Mouse (Mus musculus): ENCODE results near the gene Gm10570. TPM values are rescaled to one million over a fixed set of nuclear protein-coding genes. Genes with fewer than 3 reads are reported as not detected.

Gene Gm10570
- polyA plus RNA-seq (2015; fragmentation: Nextera tagmentation; extraction: Ambion mirVana): not detected in 2 replicates

DNA sequence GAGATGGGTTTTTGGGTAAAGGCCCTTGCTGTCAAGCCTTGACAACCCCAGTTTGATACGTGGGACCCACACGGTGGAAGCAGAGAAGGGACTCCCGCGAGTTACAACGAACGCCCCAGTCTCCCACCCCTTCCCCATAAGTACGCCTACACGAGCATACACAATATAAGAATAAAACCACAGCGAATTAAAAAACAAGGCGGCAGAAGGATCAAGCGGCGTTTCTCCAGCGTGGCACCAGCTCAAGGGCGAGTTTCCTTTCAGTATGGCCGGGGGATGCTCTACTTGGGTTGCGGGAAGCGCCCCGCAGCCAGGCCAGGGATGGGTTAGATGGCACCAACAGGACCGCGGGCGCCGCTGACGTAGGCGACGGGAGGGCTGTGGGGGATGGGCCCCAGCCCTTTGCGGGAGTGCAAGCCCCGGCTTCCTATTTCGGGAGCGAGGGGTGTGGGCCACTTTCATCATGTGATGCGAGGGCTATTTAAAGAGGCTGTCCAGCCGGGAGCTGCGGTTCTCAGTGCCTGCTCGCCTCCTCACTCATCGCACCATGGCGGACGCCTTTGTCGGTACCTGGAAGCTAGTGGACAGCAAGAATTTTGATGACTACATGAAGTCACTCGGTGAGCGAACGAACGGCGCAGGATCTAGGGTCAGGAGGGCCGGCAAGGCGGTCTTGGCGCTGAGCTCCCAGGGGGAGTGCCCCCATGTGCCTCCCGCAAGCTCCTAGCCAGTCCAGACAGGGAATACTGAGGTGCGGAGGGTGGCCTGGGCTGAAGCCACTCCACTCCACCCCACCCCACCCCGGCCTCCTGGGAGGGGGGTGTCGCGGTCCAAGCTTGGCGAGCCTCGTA is at the start of gene Gm10570, which contains the start of gene Fabp3:
Gm10570 (minus strand) TSS at position 444 of the 851 bp plus-strand sequence.
Fabp3 (plus strand) TSS at position 365 of the 851 bp plus-strand sequence.
- peak within 1 kb of the TSS; percentile 15 for H3K9ac ChIP-seq
- no peak within 1 kb of the TSS for H3K27ac ChIP-seq
- no peaks in the 10 kb centered on the region for H3K36me3 ChIP-seq
- WGBS: under 1% methylated on average over 52 of the region's 52 CpGs
- peak within 1 kb of the TSS; percentile 43 for H3K4me3 ChIP-seq (replicated peaks)
- no peaks in the 10 kb centered on the region for H3K9me3 ChIP-seq
- peaks cover 18% of the 10 kb centered on the region for H3K27me3 ChIP-seq (replicated peaks)
- H3K4me1 ChIP-seq (replicated peaks): peaks cover 18% of the 10 kb centered on the region
- H3K4me2 ChIP-seq (replicated peaks): peak within 1 kb of the TSS; percentile 83
- ATAC-seq: peak; percentile 35

DNA sequence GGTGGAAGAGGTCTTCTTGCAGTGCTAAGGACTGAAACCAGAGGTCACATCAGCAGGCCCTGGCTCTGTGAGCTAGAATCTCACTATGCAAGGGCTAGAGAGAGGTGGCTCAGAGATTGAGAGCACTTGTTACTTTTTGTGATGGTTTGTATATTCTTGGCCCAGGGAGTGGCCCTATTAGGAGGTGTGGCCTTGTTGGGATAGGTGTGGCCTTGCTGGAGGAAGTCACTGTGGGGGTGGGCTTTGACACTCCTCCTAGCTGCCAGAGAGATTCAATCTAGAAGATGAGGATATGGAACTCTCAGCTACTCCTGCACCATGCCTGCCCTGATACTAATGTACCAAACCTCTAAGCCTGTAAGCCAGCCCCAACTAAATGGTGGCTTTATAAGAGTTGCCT is 49.5 kb upstream of the Gm10570 start:
- H3K9ac ChIP-seq: no peak overlapping the region
- no peak for ATAC-seq
- no peak overlapping the region for H3K27ac ChIP-seq
- peaks cover 19% of the 10 kb centered on the region for H3K4me1 ChIP-seq (replicated peaks)
- H3K36me3 ChIP-seq: peaks cover 7% of the 10 kb centered on the region
- no peak overlapping the region for H3K4me3 ChIP-seq (replicated peaks)
- H3K9me3 ChIP-seq: no peaks in the 10 kb centered on the region
- no peaks in the 10 kb centered on the region for H3K27me3 ChIP-seq (replicated peaks)
- H3K4me2 ChIP-seq (replicated peaks): no peak overlapping the region

GRCm38 (mm10) chr4:130352588-130352987 is 44.1 kb upstream of the Gm10570 start:
- Histone ChIP-seq H3K27me3 (replicated peaks) (no peaks in the 10 kb centered on the region), H3K4me3 (replicated peaks) (no peak overlapping the region), H3K9ac (no peak overlapping the region), H3K9me3 (no peaks in the 10 kb centered on the region), H3K27ac (0 out of 2 replicates have a peak overlapping the region, but pooled peaks have one; percentile 7), H3K36me3 (peaks cover 16% of the 10 kb centered on the region), H3K4me2 (replicated peaks) (no peak overlapping the region), H3K4me1 (replicated peaks) (no peaks in the 10 kb centered on the region; the same call in 1 of the 2 replicates)
- peak; percentile 94 for ATAC-seq
- 75% methylated on average over 7 of the region's 7 CpGs for WGBS

GRCm38 (mm10) chr4:130350690-130351422 is 42.4 kb upstream of the Gm10570 start:
- Histone ChIP-seq H3K9ac (no peak overlapping the region), H3K27ac (no peak overlapping the region), H3K27me3 (replicated peaks) (no peaks in the 10 kb centered on the region), H3K4me1 (replicated peaks) (no peaks in the 10 kb centered on the region; the same call in 1 of the 2 replicates), H3K4me2 (replicated peaks) (no peak overlapping the region), H3K9me3 (no peaks in the 10 kb centered on the region), H3K4me3 (replicated peaks) (no peak overlapping the region), H3K36me3 (peaks cover 12% of the 10 kb centered on the region)
- WGBS: 86% methylated on average over 16 of the region's 16 CpGs
- ATAC-seq: no peak

DNA sequence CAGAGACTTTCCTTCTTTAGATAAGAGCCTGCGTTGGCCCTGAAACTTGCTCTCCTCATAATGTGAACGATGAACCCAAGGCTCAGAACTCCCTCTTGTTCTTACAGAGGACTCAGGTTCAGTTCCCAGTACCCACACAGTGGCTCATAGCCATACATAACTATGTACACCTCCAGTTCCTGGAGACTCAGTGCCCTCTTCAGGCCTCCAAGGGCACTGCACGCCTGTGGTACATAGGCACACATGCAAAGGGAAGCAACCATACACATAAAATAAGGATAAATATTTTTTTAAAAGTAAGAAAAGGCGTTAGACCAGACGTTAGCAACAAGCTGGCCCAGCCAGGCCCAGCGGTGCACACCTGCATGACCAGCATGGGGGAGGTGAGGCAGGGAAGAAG is 41.2 kb upstream of the Gm10570 start:
- Histone ChIP-seq H3K36me3 (peaks cover 12% of the 10 kb centered on the region), H3K9me3 (no peaks in the 10 kb centered on the region), H3K4me1 (replicated peaks) (no peaks in the 10 kb centered on the region; the same call in 1 of the 2 replicates), H3K4me3 (replicated peaks) (no peak overlapping the region), H3K9ac (no peak overlapping the region), H3K27me3 (replicated peaks) (no peaks in the 10 kb centered on the region), H3K4me2 (replicated peaks) (no peak overlapping the region), H3K27ac (no peak overlapping the region)
- 93% methylated on average over 6 of the region's 6 CpGs for WGBS
- ATAC-seq: no peak

GRCm38 (mm10) chr4:130341691-130342090 is 33.2 kb upstream of the Gm10570 start:
- Histone ChIP-seq H3K9ac (no peak overlapping the region), H3K27ac (no peak overlapping the region)
- no peak for ATAC-seq

DNA sequence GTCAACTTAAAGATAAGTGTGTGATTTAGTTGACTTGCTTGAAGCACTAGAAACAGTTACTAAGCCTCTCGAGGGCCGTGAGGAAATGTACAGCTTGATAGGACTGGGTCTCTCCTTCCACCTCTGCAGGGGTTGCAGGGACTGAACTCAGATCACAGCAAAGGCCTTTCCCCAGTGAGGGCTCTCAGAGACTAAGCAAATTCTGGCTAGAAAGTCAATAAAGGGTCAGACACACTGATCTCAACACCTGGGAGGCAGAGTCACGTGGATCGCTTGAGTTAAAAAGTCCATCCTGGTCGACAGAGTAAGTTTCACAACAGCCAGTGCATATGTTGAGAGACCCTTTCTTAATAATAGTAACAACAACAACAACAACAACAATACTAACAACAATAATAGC is 27.4 kb upstream of the Gm10570 start:
- H3K36me3 ChIP-seq: peaks cover 10% of the 10 kb centered on the region; the same call in 1 of the 2 replicates
- WGBS: 77% methylated on average over 5 of the region's 5 CpGs
- no peaks in the 10 kb centered on the region for H3K27me3 ChIP-seq (replicated peaks)
- no peak overlapping the region for H3K27ac ChIP-seq
- no peak overlapping the region for H3K9ac ChIP-seq
- H3K4me1 ChIP-seq (replicated peaks): no peaks in the 10 kb centered on the region
- H3K4me3 ChIP-seq (replicated peaks): no peak overlapping the region
- H3K4me2 ChIP-seq (replicated peaks): no peak overlapping the region
- no peaks in the 10 kb centered on the region for H3K9me3 ChIP-seq
- ATAC-seq: no peak

More at GRCm38 (mm10) chr4:130341691-130342090, 33.2 kb upstream of the Gm10570 start:
- Histone ChIP-seq H3K36me3 (peaks cover 6% of the 10 kb centered on the region; the same call in 1 of the 2 replicates), H3K4me2 (replicated peaks) (no peak overlapping the region), H3K9me3 (no peaks in the 10 kb centered on the region), H3K27me3 (replicated peaks) (no peaks in the 10 kb centered on the region), H3K4me1 (replicated peaks) (no peaks in the 10 kb centered on the region), H3K4me3 (replicated peaks) (no peak overlapping the region)
- 25% methylated on average over 4 of the region's 4 CpGs for WGBS

DNA sequence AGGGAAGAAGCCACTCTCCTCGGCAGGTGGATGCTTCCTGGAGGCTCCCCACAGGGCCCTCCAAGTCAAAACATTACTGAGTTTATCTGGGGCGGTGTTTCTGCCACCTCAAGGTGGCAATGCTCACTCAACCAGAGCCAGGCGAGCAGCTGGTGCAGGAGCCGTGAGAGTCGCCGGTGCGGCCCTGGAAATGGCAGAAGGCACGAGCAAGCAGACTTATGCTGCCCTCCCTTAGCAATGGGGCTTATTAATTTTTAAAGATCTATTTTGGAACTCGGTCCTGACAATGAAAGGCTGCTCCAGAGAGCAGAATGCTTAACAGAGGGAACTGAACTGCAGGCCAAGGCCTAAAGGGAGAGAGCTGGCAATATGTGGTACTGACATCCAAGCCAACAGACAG is 18.9 kb upstream of the Gm10570 start:
- H3K36me3 ChIP-seq: peaks cover 29% of the 10 kb centered on the region
- no peaks in the 10 kb centered on the region for H3K27me3 ChIP-seq (replicated peaks)
- WGBS: 87% methylated on average over 9 of the region's 9 CpGs
- H3K4me3 ChIP-seq (replicated peaks): no peak overlapping the region
- no peaks in the 10 kb centered on the region for H3K9me3 ChIP-seq
- no peak overlapping the region for H3K9ac ChIP-seq
- no peak overlapping the region for H3K4me2 ChIP-seq (replicated peaks)
- no peak overlapping the region for H3K27ac ChIP-seq
- no peaks in the 10 kb centered on the region for H3K4me1 ChIP-seq (replicated peaks)
- no peak for ATAC-seq

DNA sequence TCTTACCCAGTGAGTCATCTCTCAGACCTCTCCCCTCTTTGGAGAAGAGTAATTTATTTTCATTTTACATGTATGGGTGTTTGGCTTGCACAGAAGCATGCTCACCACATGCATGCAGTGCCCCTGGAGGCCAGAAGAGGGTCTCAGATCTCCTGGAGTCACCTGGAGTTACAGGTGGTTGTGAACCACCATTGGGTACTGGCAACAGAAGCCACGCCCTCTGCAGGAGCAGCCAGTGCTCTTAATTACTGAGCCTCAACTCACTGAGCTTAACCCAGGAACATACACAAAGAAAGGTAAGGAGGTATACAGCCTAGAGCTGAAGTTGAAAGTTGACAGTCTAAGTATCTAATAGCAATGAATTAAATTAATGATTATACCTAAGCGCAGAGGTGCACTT is 17.0 kb upstream of the Gm10570 start:
- 92% methylated on average over 2 of the region's 2 CpGs for WGBS
- H3K27ac ChIP-seq: no peak overlapping the region
- ATAC-seq: no peak
- H3K4me3 ChIP-seq (replicated peaks): no peak overlapping the region
- no peak overlapping the region for H3K4me2 ChIP-seq (replicated peaks)
- H3K36me3 ChIP-seq: peaks cover 31% of the 10 kb centered on the region
- no peaks in the 10 kb centered on the region for H3K27me3 ChIP-seq (replicated peaks)
- no peaks in the 10 kb centered on the region for H3K4me1 ChIP-seq (replicated peaks)
- no peaks in the 10 kb centered on the region for H3K9me3 ChIP-seq
- H3K9ac ChIP-seq: no peak overlapping the region

GRCm38 (mm10) chr4:130323607-130324006 is 15.1 kb upstream of the Gm10570 start:
- Histone ChIP-seq H3K9ac (no peak overlapping the region), H3K4me2 (replicated peaks) (no peak overlapping the region), H3K27me3 (replicated peaks) (no peaks in the 10 kb centered on the region), H3K27ac (no peak overlapping the region), H3K4me3 (replicated peaks) (no peak overlapping the region), H3K9me3 (no peaks in the 10 kb centered on the region), H3K4me1 (replicated peaks) (no peaks in the 10 kb centered on the region), H3K36me3 (peaks cover 28% of the 10 kb centered on the region)
- ATAC-seq: no peak
- WGBS: 84% methylated on average over 5 of the region's 5 CpGs

DNA sequence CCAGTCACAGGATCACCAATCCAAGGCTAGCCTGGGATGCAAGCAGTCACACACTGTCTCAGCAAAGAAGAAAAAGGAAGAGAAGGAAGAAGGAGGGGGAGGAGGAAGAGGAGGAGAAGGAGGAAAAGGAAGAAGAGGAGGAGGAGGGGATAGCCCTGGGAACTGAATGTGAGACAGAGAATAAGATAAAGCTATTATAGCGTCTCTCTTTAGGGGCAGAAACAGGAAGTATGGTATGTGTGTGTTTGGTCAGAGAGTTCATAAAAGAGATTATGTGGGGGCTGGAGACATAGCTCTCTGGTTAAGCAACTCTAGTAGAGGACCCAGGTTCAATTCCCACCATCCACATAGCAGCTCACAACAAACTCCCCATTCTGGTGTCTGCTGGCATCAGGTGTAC is 14.7 kb upstream of the Gm10570 start:
- no peaks in the 10 kb centered on the region for H3K4me1 ChIP-seq (replicated peaks)
- H3K9me3 ChIP-seq: no peaks in the 10 kb centered on the region
- no peak overlapping the region for H3K4me2 ChIP-seq (replicated peaks)
- H3K27ac ChIP-seq: no peak overlapping the region
- no peak overlapping the region for H3K4me3 ChIP-seq (replicated peaks)
- no peak for ATAC-seq
- H3K27me3 ChIP-seq (replicated peaks): no peaks in the 10 kb centered on the region
- WGBS: 57% methylated on average over 1 of the region's 1 CpGs
- H3K36me3 ChIP-seq: peaks cover 30% of the 10 kb centered on the region
- H3K9ac ChIP-seq: no peak overlapping the region

DNA sequence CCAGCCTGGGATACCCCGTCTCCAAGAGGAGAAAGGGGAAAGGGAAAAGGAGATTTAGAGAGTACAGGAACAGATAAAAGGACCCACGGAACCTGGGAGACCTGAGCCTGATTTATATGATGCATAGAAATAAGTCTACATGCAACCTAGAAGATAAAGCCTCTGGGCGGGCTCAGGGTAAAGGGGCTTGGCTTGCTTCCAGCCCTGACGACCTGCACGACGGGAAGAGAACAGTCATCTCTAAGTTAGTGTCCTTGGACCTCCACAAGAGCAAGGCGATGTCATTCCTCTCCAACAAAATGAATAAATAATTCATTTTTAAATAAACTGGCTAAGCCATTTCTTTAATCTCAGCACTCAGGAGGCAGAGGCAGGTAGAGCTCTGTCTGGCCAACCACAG is 14.1 kb upstream of the Gm10570 start:
- H3K27me3 ChIP-seq (replicated peaks): no peaks in the 10 kb centered on the region
- 71% methylated on average over 7 of the region's 7 CpGs for WGBS
- no peaks in the 10 kb centered on the region for H3K4me1 ChIP-seq (replicated peaks)
- no peak overlapping the region for H3K4me3 ChIP-seq (replicated peaks)
- H3K4me2 ChIP-seq (replicated peaks): no peak overlapping the region
- no peak overlapping the region for H3K9ac ChIP-seq
- ATAC-seq: no peak
- H3K9me3 ChIP-seq: no peaks in the 10 kb centered on the region
- peaks cover 25% of the 10 kb centered on the region for H3K36me3 ChIP-seq
- no peak overlapping the region for H3K27ac ChIP-seq
